Mouse (Mus musculus): ENCODE data around the gene Tm9sf1. TPM values are rescaled to one million over a fixed set of nuclear protein-coding genes. Genes with fewer than 3 reads are reported as not detected.

Tm9sf1 gene
- total RNA-seq, 4 experiments from 2014 or later = 95.2 to 101 (median 98.7) TPM

- DNase-seq = no peak
Measured at GRCm38 (mm10) chr14:55634874-55635522, 8.6 kb downstream of the Tm9sf1 start.

- no peak for DNase-seq
Measured at GRCm38 (mm10) chr14:55629312-55629711, 14.3 kb downstream of the Tm9sf1 start.

GRCm38 (mm10) chr14:55628077-55628827, 15.4 kb downstream of the Tm9sf1 start:
- DNase-seq = no peak

- no peak for DNase-seq
Measured at GRCm38 (mm10) chr14:55618486-55619195, 25.0 kb downstream of the Tm9sf1 start.

- peak; percentile 47 for DNase-seq
Measured at GRCm38 (mm10) chr14:55617822-55618221, 25.8 kb downstream of the Tm9sf1 start, which contains the start of gene Rec8. Gene Rec8, plus strand, starts transcription at chr14:55618037.

GRCm38 (mm10) chr14:55616844-55617243, 26.8 kb downstream of the Tm9sf1 start:
- no peak for DNase-seq

GRCm38 (mm10) chr14:55615876-55616275, 27.7 kb downstream of the Tm9sf1 start:
- DNase-seq = no peak

- DNase-seq = no peak
Measured at GRCm38 (mm10) chr14:55614565-55615178, 28.9 kb downstream of the Tm9sf1 start.

- no peak for DNase-seq
Measured at GRCm38 (mm10) chr14:55613346-55613745, 30.3 kb downstream of the Tm9sf1 start.

GRCm38 (mm10) chr14:55608339-55608738, 35.3 kb downstream of the Tm9sf1 start:
- DNase-seq = no peak

- no peak for DNase-seq
Measured at GRCm38 (mm10) chr14:55605743-55606459, 37.7 kb downstream of the Tm9sf1 start.

GRCm38 (mm10) chr14:55604823-55605222, 38.8 kb downstream of the Tm9sf1 start:
- no peak for DNase-seq

- DNase-seq = peak; percentile 93
Measured at GRCm38 (mm10) chr14:55603633-55604576, 39.7 kb downstream of the Tm9sf1 start.

- no peak for DNase-seq
Measured at GRCm38 (mm10) chr14:55603271-55603632, 40.4 kb downstream of the Tm9sf1 start, which contains the start of gene Irf9. Gene Irf9, plus strand, starts transcription at chr14:55603571.

- DNase-seq = no peak
Measured at GRCm38 (mm10) chr14:55598521-55599390, 44.9 kb downstream of the Tm9sf1 start.

GRCm38 (mm10) chr14:55596036-55596690, 47.4 kb downstream of the Tm9sf1 start:
- DNase-seq = no peak

GRCm38 (mm10) chr14:55592226-55592625, 51.4 kb downstream of the Tm9sf1 start:
- no peak for DNase-seq

- peak; percentile 97 for DNase-seq
Measured at GRCm38 (mm10) chr14:55591331-55591891, 52.2 kb downstream of the Tm9sf1 start, which contains the start of gene Rnf31. Gene Rnf31, plus strand, starts transcription at chr14:55591708.

Data from adrenal gland, adult 8-10 months (tissue).